Mouse (Mus musculus) brain, embryonic 18.5 days (tissue): ENCODE measurements at regions not wholly inside any gene's neighbourhood (a gene's known extent, or its start where the extent isn't known, plus 50 kb on each side); places are given as distances from the start of the nearest gene placed in this dataset.
A peak's percentile ranks its signal among the peaks of the same experiment; 100 is the strongest.

Experiments used
- DNase-seq: peaks from one replicate; pipeline ENCODE4 v3.0.0-alpha.2; 2012; ENCODE audit warnings: low read depth, low spot score

- DNase-seq: no peak
Measured at GRCm38 (mm10) chr2:33983112-33983748, 95.5 kb upstream of the Mvb12b start.

GRCm38 (mm10) chr2:33981936-33982335 is 94.2 kb upstream of the Mvb12b start:
- no peak for DNase-seq

- no peak for DNase-seq
Measured at GRCm38 (mm10) chr2:33981321-33981720, 93.6 kb upstream of the Mvb12b start.

GRCm38 (mm10) chr2:33980884-33981283 is 93.1 kb upstream of the Mvb12b start:
- no peak for DNase-seq

- DNase-seq: no peak
Measured at GRCm38 (mm10) chr2:33979276-33979675, 91.5 kb upstream of the Mvb12b start.

GRCm38 (mm10) chr2:33978550-33978949 is 90.8 kb upstream of the Mvb12b start:
- DNase-seq: no peak

GRCm38 (mm10) chr2:33977576-33978352 is 90.0 kb upstream of the Mvb12b start:
- DNase-seq: no peak

GRCm38 (mm10) chr2:33977151-33977550 is 89.4 kb upstream of the Mvb12b start:
- DNase-seq: no peak

- no peak for DNase-seq
Measured at GRCm38 (mm10) chr2:33976183-33976582, 88.4 kb upstream of the Mvb12b start.

- no peak for DNase-seq
Measured at GRCm38 (mm10) chr2:33975423-33976127, 87.8 kb upstream of the Mvb12b start.

- DNase-seq: no peak
Measured at GRCm38 (mm10) chr2:33974737-33975422, 87.1 kb upstream of the Mvb12b start.

GRCm38 (mm10) chr2:33974031-33974430 is 86.3 kb upstream of the Mvb12b start:
- DNase-seq: no peak

GRCm38 (mm10) chr2:33973213-33973834 is 85.6 kb upstream of the Mvb12b start:
- DNase-seq: peak; percentile 58

GRCm38 (mm10) chr2:33966984-33967421 is 79.3 kb upstream of the Mvb12b start:
- DNase-seq: peak; percentile 62

GRCm38 (mm10) chr2:33966389-33966983 is 78.7 kb upstream of the Mvb12b start:
- DNase-seq: no peak

GRCm38 (mm10) chr2:33964096-33964495 is 76.3 kb upstream of the Mvb12b start:
- DNase-seq: no peak

GRCm38 (mm10) chr2:33962355-33963037 is 74.8 kb upstream of the Mvb12b start:
- no peak for DNase-seq

GRCm38 (mm10) chr2:33961566-33961965 is 73.8 kb upstream of the Mvb12b start:
- DNase-seq: no peak

- DNase-seq: no peak
Measured at GRCm38 (mm10) chr2:33957754-33958153, 70.0 kb upstream of the Mvb12b start.

- DNase-seq: no peak
Measured at GRCm38 (mm10) chr2:33944301-33944700, 56.6 kb upstream of the Mvb12b start.
